Mouse (Mus musculus): ENCODE data around the gene Rrbp1. TPM values are rescaled to one million over a fixed set of nuclear protein-coding genes. Genes with fewer than 3 reads are reported as not detected.
A peak's percentile ranks its signal among the peaks of the same experiment; 100 is the strongest.

Rrbp1 gene
- polyA plus RNA-seq, 1 experiment from 2014 or later = 52.4 TPM

DNA sequence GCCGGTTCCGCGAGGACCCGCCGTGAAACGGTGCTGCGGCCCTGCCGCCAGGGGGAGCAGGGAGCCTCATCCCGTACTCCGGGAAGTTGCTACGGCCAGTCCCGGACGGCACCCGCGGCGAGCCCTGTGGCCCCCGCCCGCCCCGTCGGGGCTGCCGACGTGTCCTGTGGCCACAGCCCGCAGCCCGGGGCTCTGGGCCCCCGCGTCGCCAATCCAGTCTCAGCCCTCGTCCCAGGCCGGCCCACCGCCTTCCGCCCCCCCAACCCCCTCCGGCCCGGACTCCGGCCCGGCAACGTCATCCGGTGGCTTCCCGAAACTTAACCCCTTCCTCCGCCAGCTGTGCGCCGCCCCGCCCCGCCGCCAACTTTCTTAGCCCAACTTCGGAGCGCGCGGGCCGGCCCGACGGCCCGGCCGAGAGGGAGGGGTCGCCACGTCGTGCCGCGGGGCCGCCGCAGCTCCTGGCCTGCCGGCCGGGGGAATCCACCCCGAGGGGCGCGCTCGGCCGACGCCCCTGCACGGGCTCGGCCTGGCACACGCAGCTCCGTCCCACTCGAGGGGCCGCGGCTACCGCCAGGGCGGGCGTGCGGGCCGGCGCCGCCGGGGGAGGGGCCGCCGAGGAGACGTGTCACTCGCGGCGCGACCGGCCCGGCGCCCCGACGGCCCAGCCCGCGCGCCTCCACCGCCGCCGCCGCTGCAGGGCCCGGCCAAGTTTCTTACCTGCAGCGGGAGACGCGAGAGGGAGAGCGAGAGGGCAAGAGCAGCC lies 600 bp downstream of the Rrbp1 start:
- under 1% methylated on average over 87 of the region's 107 CpGs for WGBS
- ATAC-seq (replicated peaks; ENCODE audit: extremely low read depth, insufficient read depth, low FRiP score) = peak; percentile 29
- Histone ChIP-seq H3K9me3 (replicated peaks; ENCODE audit: control insufficient read depth, low read length) (no peaks in the 10 kb centered on the region), H3K4me2 (ENCODE audit: low read depth, low read length) (peak overlapping the region; percentile 75), H3K36me3 (ENCODE audit: control insufficient read depth, insufficient read depth) (no peaks in the 10 kb centered on the region), H3K27ac (ENCODE audit: low read length) (peak overlapping the region; percentile 96), H3K9ac (ENCODE audit: low read length) (peak overlapping the region; percentile 96), H3K27me3 (ENCODE audit: control insufficient read depth, insufficient read depth, low read length) (no peaks in the 10 kb centered on the region), H3K4me1 (ENCODE audit: control insufficient read depth, insufficient read depth, low read length) (peaks cover 33% of the 10 kb centered on the region), H3K4me3 (ENCODE audit: low read length) (peak overlapping the region; percentile 92)

DNA sequence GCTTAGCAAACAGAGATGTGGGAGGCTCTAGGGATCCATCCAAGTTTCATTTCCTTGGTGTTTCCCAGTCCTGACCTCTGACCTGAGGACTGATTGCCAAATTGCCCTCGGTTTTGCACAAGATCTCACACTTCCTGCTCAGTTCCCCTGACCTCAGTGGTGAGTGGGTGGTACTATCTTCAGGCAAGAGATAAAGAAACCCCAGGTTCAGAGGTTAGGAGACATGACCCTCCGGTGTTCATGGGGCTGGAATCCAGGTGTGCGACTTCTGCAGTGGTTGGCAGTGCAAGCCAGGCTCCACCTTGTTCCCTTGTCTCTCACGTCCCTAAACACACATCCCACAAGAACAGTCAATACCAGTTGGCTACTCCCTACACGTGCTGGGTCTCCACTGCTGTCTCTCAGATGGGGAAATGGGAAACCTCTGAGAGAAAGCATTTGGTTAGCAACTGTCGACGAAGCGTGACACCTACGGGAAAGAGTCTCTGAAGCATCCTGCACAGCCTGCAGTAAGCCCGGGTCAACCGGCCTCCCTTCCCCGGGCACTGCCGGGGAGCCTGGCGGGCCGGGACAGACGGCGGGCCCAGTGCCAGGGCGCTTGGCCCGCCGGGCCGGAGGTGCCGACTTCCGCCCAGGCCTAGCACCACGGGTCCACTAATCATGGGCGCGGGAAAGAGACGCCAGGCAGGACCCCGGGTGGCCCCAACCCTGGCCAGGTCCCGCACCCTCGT lies 1.3 kb downstream of the Rrbp1 start:
- Histone ChIP-seq H3K9me3 (replicated peaks; ENCODE audit: control insufficient read depth, low read length) (no peaks in the 10 kb centered on the region), H3K36me3 (ENCODE audit: control insufficient read depth, insufficient read depth) (no peaks in the 10 kb centered on the region), H3K9ac (ENCODE audit: low read length) (peak overlapping the region; percentile 96), H3K4me2 (ENCODE audit: low read depth, low read length) (peak overlapping the region; percentile 75), H3K27ac (ENCODE audit: low read length) (peak overlapping the region; percentile 96), H3K27me3 (ENCODE audit: control insufficient read depth, insufficient read depth, low read length) (no peaks in the 10 kb centered on the region), H3K4me1 (ENCODE audit: control insufficient read depth, insufficient read depth, low read length) (peaks cover 40% of the 10 kb centered on the region), H3K4me3 (ENCODE audit: low read length) (peak overlapping the region; percentile 92)
- WGBS = 2% methylated on average over 30 of the region's 30 CpGs
- ATAC-seq (replicated peaks; ENCODE audit: extremely low read depth, insufficient read depth, low FRiP score) = peak; percentile 3

DNA sequence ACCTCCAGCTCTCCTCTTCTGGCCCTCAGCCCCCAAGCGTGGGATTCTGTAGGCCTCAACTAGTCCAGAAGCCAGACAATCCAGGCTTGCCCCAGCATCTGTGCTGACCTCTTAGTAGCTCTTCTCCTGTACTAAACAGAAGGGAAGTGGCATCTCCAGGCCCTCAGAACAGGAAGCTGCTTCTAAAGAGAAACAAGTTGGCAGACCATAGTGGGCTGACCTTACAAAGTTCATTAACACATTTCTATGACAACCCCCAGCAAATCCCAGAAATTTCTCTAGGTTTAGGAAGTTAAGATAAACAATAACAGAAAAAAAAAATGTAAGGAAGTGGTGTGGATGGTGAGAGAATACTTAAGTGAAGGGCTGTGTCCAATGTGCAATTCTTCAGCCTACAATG lies 2.0 kb downstream of the Rrbp1 start:
- no peak overlapping the region; the same call in 1 of the 2 replicates for H3K27ac ChIP-seq (ENCODE audit: low read length)
- H3K4me3 ChIP-seq (ENCODE audit: low read length) = peak overlapping the region; percentile 92
- H3K4me1 ChIP-seq (ENCODE audit: control insufficient read depth, insufficient read depth, low read length) = peaks cover 45% of the 10 kb centered on the region
- H3K36me3 ChIP-seq (ENCODE audit: control insufficient read depth, insufficient read depth) = no peaks in the 10 kb centered on the region
- no peak for ATAC-seq (replicated peaks; ENCODE audit: extremely low read depth, insufficient read depth, low FRiP score)
- H3K9me3 ChIP-seq (replicated peaks; ENCODE audit: control insufficient read depth, low read length) = no peaks in the 10 kb centered on the region
- H3K27me3 ChIP-seq (ENCODE audit: control insufficient read depth, insufficient read depth, low read length) = no peaks in the 10 kb centered on the region
- H3K4me2 ChIP-seq (ENCODE audit: low read depth, low read length) = peak overlapping the region; percentile 75
- WGBS = 83% methylated on average over 1 of the region's 1 CpGs
- peak overlapping the region; percentile 96; the same call in 1 of the 2 replicates for H3K9ac ChIP-seq (ENCODE audit: low read length)

DNA sequence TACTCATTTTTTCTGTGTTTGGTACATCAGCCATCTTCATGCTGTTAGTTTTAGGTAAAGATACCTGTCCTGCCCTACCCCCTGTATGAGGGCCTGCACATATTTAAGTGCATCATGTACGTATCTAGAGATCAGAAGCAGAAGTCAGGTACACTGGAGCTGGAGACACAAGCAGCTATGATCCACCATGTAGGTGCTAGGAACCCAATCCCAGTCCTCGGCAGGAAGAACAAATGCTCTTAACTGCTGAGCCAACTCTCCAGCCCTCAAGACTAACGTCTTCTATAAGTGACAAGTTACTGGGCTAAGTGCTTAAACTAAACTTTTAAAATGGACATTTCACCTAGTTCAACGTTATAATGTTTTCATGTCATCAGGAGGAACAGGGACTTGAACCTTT lies 3.9 kb downstream of the Rrbp1 start:
- H3K4me3 ChIP-seq (ENCODE audit: low read length) = no peak overlapping the region
- 83% methylated on average over 4 of the region's 4 CpGs for WGBS
- no peak overlapping the region for H3K4me2 ChIP-seq (ENCODE audit: low read depth, low read length)
- no peak overlapping the region for H3K27ac ChIP-seq (ENCODE audit: low read length)
- H3K36me3 ChIP-seq (ENCODE audit: control insufficient read depth, insufficient read depth) = no peaks in the 10 kb centered on the region
- H3K9ac ChIP-seq (ENCODE audit: low read length) = no peak overlapping the region
- peaks cover 55% of the 10 kb centered on the region for H3K4me1 ChIP-seq (ENCODE audit: control insufficient read depth, insufficient read depth, low read length)
- no peak for ATAC-seq (replicated peaks; ENCODE audit: extremely low read depth, insufficient read depth, low FRiP score)
- H3K27me3 ChIP-seq (ENCODE audit: control insufficient read depth, insufficient read depth, low read length) = no peaks in the 10 kb centered on the region
- no peaks in the 10 kb centered on the region for H3K9me3 ChIP-seq (replicated peaks; ENCODE audit: control insufficient read depth, low read length)

DNA sequence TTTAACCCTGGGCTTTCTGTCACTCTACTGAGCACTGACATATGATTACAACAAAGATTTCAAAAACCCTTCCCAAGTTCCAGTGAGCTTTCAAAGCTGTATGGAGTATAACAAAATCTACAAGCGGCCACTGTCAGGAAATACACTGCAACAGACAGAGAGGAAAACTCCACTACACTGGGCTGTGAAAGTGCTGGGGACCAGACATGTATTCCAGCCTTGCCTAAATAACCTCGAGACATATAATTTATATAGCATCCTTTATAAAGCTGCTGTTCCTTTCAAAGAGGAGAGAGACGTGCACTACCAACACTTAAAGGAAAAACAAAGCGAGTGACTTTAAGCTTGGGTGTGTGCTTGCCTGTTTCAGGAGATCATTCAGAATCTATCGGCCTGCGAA lies 4.4 kb downstream of the Rrbp1 start:
- no peaks in the 10 kb centered on the region for H3K9me3 ChIP-seq (replicated peaks; ENCODE audit: control insufficient read depth, low read length)
- H3K27ac ChIP-seq (ENCODE audit: low read length) = no peak overlapping the region
- no peak for ATAC-seq (replicated peaks; ENCODE audit: extremely low read depth, insufficient read depth, low FRiP score)
- H3K27me3 ChIP-seq (ENCODE audit: control insufficient read depth, insufficient read depth, low read length) = no peaks in the 10 kb centered on the region
- WGBS = 79% methylated on average over 6 of the region's 6 CpGs
- no peaks in the 10 kb centered on the region for H3K36me3 ChIP-seq (ENCODE audit: control insufficient read depth, insufficient read depth)
- no peak overlapping the region for H3K4me2 ChIP-seq (ENCODE audit: low read depth, low read length)
- no peak overlapping the region for H3K9ac ChIP-seq (ENCODE audit: low read length)
- H3K4me3 ChIP-seq (ENCODE audit: low read length) = no peak overlapping the region
- peaks cover 57% of the 10 kb centered on the region for H3K4me1 ChIP-seq (ENCODE audit: control insufficient read depth, insufficient read depth, low read length)

DNA sequence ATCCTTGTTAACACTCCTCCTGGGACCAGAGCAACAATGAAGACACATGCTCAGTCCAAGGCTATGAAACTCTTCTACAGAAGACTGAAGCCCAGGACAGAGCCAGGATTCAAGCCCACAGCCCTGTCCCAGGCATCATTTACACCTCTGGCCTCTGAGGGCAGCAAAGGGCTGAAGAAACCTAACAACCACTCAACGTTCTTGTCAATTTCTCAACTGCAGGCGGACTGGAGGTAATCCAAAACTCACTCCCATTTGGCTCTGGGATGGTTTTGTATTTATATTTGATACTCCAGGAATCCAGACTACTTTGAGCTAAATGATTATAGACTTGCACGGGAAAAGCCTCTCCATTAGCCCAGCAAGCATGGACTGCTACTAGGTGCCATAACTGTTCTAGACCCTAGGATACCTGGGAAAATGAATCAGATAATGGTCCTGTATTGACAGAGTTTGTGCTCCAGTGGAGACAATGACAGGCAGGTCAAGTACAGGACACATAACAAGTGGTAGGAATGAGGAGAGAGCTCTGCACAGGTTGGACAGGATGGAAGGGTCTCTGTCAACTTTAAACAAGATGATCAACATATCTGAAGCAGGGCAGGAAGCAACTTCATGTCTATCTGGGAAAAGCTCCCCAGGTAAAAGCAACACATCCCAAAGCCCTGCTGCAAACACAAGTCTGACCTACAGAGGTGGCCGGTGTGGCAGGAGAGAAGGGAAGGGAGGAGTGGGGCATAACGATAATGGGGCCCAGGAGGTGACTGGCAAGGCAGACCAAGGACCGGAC lies 5.7 kb downstream of the Rrbp1 start:
- ATAC-seq (replicated peaks; ENCODE audit: extremely low read depth, insufficient read depth, low FRiP score) = peak; percentile 38; the same call in 1 of the 2 replicates
- H3K4me2 ChIP-seq (ENCODE audit: low read depth, low read length) = peak overlapping the region; percentile 38; the same call in 1 of the 2 replicates
- H3K36me3 ChIP-seq (ENCODE audit: control insufficient read depth, insufficient read depth) = no peaks in the 10 kb centered on the region
- no peaks in the 10 kb centered on the region for H3K27me3 ChIP-seq (ENCODE audit: control insufficient read depth, insufficient read depth, low read length)
- peaks cover 57% of the 10 kb centered on the region for H3K4me1 ChIP-seq (ENCODE audit: control insufficient read depth, insufficient read depth, low read length)
- 39% methylated on average over 6 of the region's 6 CpGs for WGBS
- H3K9me3 ChIP-seq (replicated peaks; ENCODE audit: control insufficient read depth, low read length) = no peaks in the 10 kb centered on the region
- no peak overlapping the region for H3K4me3 ChIP-seq (ENCODE audit: low read length)
- H3K27ac ChIP-seq (ENCODE audit: low read length) = peak overlapping the region; percentile 71
- peak overlapping the region; percentile 39 for H3K9ac ChIP-seq (ENCODE audit: low read length)

DNA sequence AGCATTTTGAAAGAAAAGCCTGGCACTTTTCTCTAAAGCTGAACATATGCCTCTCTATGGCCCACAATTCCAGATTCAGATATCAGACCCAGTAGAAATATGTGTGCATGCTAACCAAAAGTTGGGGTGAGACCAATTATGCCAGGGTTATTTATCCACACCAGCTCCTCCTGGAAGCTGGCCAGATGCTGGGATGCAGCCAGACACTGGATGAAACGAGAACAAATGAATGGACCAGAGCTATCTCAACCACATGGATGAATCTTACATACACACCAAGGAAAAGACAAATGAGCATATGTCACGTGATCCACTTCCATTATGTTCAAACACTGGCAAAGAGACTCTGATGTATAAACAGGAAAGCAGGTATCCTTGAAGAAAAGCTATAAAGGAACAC lies 7.5 kb downstream of the Rrbp1 start:
- no peaks in the 10 kb centered on the region for H3K9me3 ChIP-seq (replicated peaks; ENCODE audit: control insufficient read depth, low read length)
- peaks cover 52% of the 10 kb centered on the region for H3K4me1 ChIP-seq (ENCODE audit: control insufficient read depth, insufficient read depth, low read length)
- WGBS = 31% methylated on average over 2 of the region's 2 CpGs
- no peak overlapping the region for H3K27ac ChIP-seq (ENCODE audit: low read length)
- no peak overlapping the region for H3K4me2 ChIP-seq (ENCODE audit: low read depth, low read length)
- H3K4me3 ChIP-seq (ENCODE audit: low read length) = no peak overlapping the region
- no peaks in the 10 kb centered on the region for H3K27me3 ChIP-seq (ENCODE audit: control insufficient read depth, insufficient read depth, low read length)
- no peak for ATAC-seq (replicated peaks; ENCODE audit: extremely low read depth, insufficient read depth, low FRiP score)
- H3K36me3 ChIP-seq (ENCODE audit: control insufficient read depth, insufficient read depth) = no peaks in the 10 kb centered on the region
- H3K9ac ChIP-seq (ENCODE audit: low read length) = no peak overlapping the region

DNA sequence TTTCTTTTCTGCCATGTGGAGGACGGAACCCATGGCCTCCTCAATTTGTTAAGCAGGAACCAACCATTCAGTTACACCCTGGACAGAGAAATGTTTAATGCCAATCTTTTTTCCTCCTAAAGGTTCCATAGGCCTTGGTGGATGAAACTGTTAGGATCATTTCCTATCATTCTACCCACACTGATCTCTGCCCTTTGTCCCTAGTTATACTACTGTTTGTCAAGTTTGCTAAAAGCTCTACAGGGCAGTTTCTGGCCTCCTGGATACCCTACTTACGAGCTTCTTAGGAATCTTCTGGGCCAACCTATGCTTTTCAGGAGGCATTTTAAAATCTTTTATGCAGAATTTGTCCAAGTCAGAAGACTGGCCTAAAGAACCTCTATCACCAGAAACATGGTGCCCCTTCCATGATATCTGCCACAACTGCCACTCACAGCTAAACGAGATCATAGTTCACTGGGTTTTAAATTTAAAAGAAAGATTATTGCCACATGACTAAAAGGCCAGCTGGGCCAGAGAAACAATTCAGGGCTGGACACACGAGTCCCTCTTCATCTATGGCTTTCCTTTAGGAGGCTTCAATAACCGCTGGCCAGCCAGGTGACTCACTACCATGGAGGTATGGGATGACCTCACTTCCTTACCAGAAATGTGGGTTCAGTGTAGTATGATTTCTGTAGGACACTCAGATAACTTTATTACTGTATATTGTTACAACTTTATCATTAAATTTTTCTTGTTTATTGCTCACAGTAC lies 8.7 kb downstream of the Rrbp1 start:
- H3K36me3 ChIP-seq (ENCODE audit: control insufficient read depth, insufficient read depth) = no peaks in the 10 kb centered on the region
- H3K4me1 ChIP-seq (ENCODE audit: control insufficient read depth, insufficient read depth, low read length) = peaks cover 45% of the 10 kb centered on the region
- H3K9me3 ChIP-seq (replicated peaks; ENCODE audit: control insufficient read depth, low read length) = no peaks in the 10 kb centered on the region
- H3K4me3 ChIP-seq (ENCODE audit: low read length) = no peak overlapping the region
- no peak for ATAC-seq (replicated peaks; ENCODE audit: extremely low read depth, insufficient read depth, low FRiP score)
- H3K27ac ChIP-seq (ENCODE audit: low read length) = no peak overlapping the region
- H3K4me2 ChIP-seq (ENCODE audit: low read depth, low read length) = no peak overlapping the region
- H3K9ac ChIP-seq (ENCODE audit: low read length) = no peak overlapping the region
- 88% methylated on average over 5 of the region's 5 CpGs for WGBS
- H3K27me3 ChIP-seq (ENCODE audit: control insufficient read depth, insufficient read depth, low read length) = no peaks in the 10 kb centered on the region

Data from heart, embryonic 16.5 days (tissue).